Mouse (Mus musculus) liver, postnatal 0 days (tissue): ENCODE results near the gene Cd38. TPM values are rescaled to one million over a fixed set of nuclear protein-coding genes. Genes with fewer than 3 reads are reported as not detected.

ENCODE experiments used
- ATAC-seq: fragments of 200-750 bp; cut with Nextera tagmentation; 2 replicates; pipeline ENCODE4 v1.8.0; 2017; ENCODE audit warnings: mild to moderate bottlenecking, moderate library complexity
- DNase-seq: peaks from one replicate; pipeline ENCODE4 v3.0.0-alpha.2; 2016
- H3K27ac ChIP-seq: fragments of 300-500 bp; sonication (generic); 2 replicates; pipeline ENCODE4 v1.5.1; 2014; ENCODE audit warnings: antibody characterized with exemption, moderate library complexity, mild to moderate bottlenecking, low read depth
- H3K27me3 ChIP-seq: fragments of 300-500 bp; sonication (generic); 2 replicates; pipeline ENCODE4 v1.6.1; 2014; ENCODE audit warnings: low read length, control low read depth, mixed read lengths; ENCODE audit not compliant: insufficient read depth
- H3K36me3 ChIP-seq: fragments of 300-500 bp; sonication (generic); replicated peaks from 2 replicates; pipeline ENCODE4 v1.6.1; 2014; ENCODE audit warnings: mild to moderate bottlenecking, control low read depth, low read length, moderate library complexity, mixed read lengths; ENCODE audit not compliant: insufficient read depth
- H3K4me1 ChIP-seq: fragments of 300-500 bp; sonication (generic); 2 replicates; pipeline ENCODE4 v1.6.1; 2014; ENCODE audit warnings: antibody characterized with exemption, mild to moderate bottlenecking, control low read depth; ENCODE audit not compliant: insufficient read depth
- H3K4me2 ChIP-seq: fragments of 300-500 bp; sonication (generic); 2 replicates; pipeline ENCODE4 v1.6.1; 2014; ENCODE audit warnings: low read depth, mild to moderate bottlenecking, low read length, moderate library complexity, mixed read lengths
- H3K4me3 ChIP-seq: fragments of 300-500 bp; sonication (generic); 2 replicates; pipeline ENCODE4 v1.5.1; 2014; ENCODE audit warnings: low read depth, low read length
- H3K9ac ChIP-seq: fragments of 300-500 bp; sonication (generic); replicated peaks from 2 replicates; pipeline ENCODE4 v1.6.1; 2014; ENCODE audit warnings: mild to moderate bottlenecking, moderate library complexity
- H3K9me3 ChIP-seq: fragments of 300-500 bp; sonication (generic); 2 replicates; pipeline ENCODE4 v1.6.1; 2016; ENCODE audit warnings: mild to moderate bottlenecking, control low read depth, low read length, mixed read lengths
- CTCF ChIP-seq: sonication (generic); IDR thresholded peaks from 2 replicates; pipeline ENCODE4 v1.5.1; 2016; ENCODE audit warnings: antibody characterized with exemption, low read depth
- EP300 ChIP-seq: IDR thresholded peaks from 2 replicates; pipeline ENCODE4 v1.6.1; 2016; ENCODE audit warnings: antibody characterized with exemption, low read depth, mild to moderate bottlenecking
- WGBS: fragments of 180-500 bp; shearing (Covaris S2); extraction: QIAGEN DNeasy Blood & Tissue Kit; methylation state at CpG from one replicate; pipeline ENCODE4 v1.1.7; 2014; ENCODE audit not compliant: insufficient replicate concordance; 5-methylcytosine and 5-hydroxymethylcytosine counted together
- polyA plus RNA-seq: library from polyadenylated mRNA; unstranded; fragments of >200 nt; fragmentation: Nextera tagmentation; extraction: Ambion mirVana; gene quantifications from 2 replicates; pipeline ENCODE4 v1.2.1, GENCODE M21; 2015

Gene Cd38
- polyA plus RNA-seq, 1 experiment from 2014 or later = 20.5 TPM

DNA sequence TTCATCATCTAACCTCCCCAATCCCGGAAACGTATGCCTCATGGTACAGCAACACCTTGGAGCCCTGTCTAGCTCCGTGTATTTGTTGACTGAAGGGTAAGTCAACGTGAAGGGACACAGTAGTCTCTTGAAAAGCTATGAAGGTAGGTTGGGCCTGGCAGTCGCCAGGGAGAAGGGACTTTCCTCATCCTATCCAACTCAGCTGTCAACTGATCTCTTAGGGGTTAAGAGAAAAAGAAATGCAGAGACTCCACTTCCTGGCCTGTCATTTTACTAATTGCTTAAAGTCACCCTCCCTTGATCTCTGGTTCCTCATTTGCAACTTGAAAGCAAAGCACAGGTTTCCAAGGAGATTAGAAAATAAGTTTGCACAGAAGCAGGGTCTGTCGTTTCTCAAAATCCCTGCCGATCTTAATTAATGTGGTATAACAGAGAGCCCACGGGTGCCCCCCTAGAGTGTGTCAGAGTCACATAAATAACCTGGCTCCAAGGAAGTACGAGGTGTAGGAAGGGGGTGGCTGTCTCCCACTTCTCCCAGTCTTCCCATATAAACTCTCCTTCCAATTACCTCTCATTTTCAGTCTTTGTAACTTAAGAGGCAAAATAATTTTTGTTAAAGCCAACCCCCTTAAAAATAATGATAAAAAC, 79.1 kb downstream of the Cd38 start:
- 28% methylated on average over 9 of the region's 9 CpGs for WGBS

DNA sequence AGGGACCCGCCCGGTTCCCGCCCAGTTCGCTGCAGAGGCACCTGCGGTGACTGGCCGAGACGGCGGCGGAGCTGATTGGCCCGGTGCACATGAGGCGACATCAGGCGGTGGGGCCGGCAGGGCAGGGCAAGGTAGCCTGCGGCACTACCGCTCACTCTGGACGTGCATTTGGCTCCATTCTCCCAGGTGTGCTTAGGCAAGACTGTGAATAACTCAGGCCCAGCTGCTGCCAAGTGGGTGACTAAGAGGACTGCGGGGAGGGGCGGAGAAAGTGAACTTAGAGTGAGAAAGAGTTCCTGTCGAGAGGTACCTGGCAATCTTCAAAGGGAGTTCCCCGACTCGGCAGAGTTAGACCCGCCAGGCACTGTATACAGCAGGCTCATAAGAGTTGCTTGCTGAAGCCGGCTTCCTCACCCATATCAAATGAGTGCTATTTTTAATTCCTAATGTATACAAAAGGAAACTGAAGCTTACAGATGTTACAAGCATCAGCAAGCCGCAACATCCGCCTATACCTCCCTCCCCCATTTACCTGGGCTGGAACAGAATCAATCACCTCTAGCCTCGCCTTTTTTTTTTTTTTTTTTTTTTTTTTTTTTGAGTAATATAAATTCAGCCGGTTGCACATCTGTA, 79.9 kb downstream of the Cd38 start:
- peak overlapping the region; percentile 75; the same call in 1 of the 2 replicates for H3K27ac ChIP-seq
- peak overlapping the region; percentile 22 for H3K4me3 ChIP-seq
- ATAC-seq (peak; percentile 96), DNase-seq (peak; percentile 74)
- under 1% methylated on average over 27 of the region's 27 CpGs for WGBS
- H3K4me2 ChIP-seq = peak overlapping the region; percentile 73
- H3K27me3 ChIP-seq = no peaks in the 10 kb centered on the region
- no peaks in the 10 kb centered on the region for H3K36me3 ChIP-seq
- no peak overlapping the region for H3K9ac ChIP-seq
- H3K4me1 ChIP-seq = peaks cover 13% of the 10 kb centered on the region
- TF ChIP-seq EP300 (no peak), CTCF (peak; percentile 5; the same call in 1 of the 2 replicates)
- no peaks in the 10 kb centered on the region for H3K9me3 ChIP-seq

More for the DNA sequence above, 79.1 kb downstream of the Cd38 start:
- H3K27me3 ChIP-seq = no peaks in the 10 kb centered on the region
- no peak for ATAC-seq
- no peaks in the 10 kb centered on the region for H3K9me3 ChIP-seq
- H3K4me1 ChIP-seq = peaks cover 13% of the 10 kb centered on the region
- no peak overlapping the region for H3K9ac ChIP-seq
- TF ChIP-seq CTCF = no peak
- no peak for TF ChIP-seq EP300
- H3K4me3 ChIP-seq = no peak overlapping the region
- no peak overlapping the region for H3K27ac ChIP-seq
- peak overlapping the region; percentile 73 for H3K4me2 ChIP-seq
- H3K36me3 ChIP-seq = no peaks in the 10 kb centered on the region
- no peak for DNase-seq

DNA sequence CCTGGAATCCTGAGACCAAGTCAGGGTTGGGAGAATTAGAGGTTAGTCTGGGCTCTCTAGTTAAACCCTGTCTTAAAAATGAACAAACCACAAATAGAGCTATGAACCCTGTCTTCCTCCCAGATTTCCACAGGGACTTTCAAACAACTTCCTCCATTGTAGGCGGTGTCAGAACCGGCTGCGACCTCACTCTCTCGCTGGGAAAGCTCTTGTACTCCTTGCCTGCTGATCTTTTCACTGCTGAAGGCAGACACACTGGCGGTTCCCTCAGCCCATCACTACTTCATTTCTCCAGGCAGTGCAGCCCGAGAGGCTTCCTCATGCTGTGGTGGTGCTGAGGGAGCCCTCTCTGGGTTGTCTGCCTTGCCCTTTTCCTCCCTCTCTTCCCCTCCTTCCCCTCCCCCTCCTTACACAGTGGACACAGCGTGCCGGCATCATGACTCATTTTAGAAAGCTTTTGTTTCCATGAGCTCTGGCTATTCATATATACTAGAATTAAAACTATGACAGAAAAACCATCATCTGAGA, 80.5 kb downstream of the Cd38 start:
- ATAC-seq = 0 out of 2 replicates have a peak, but pooled peaks have one; percentile 28
- H3K27me3 ChIP-seq = no peaks in the 10 kb centered on the region
- peaks cover 13% of the 10 kb centered on the region for H3K4me1 ChIP-seq
- no peak overlapping the region for H3K9ac ChIP-seq
- no peaks in the 10 kb centered on the region for H3K9me3 ChIP-seq
- TF ChIP-seq CTCF (no peak), EP300 (no peak)
- H3K27ac ChIP-seq = peak overlapping the region; percentile 75; the same call in 1 of the 2 replicates
- H3K4me2 ChIP-seq = peak overlapping the region; percentile 73
- H3K4me3 ChIP-seq = peak overlapping the region; percentile 22; the same call in 1 of the 2 replicates
- WGBS = 4% methylated on average over 8 of the region's 8 CpGs
- no peaks in the 10 kb centered on the region for H3K36me3 ChIP-seq
- peak; percentile 24 for DNase-seq

DNA sequence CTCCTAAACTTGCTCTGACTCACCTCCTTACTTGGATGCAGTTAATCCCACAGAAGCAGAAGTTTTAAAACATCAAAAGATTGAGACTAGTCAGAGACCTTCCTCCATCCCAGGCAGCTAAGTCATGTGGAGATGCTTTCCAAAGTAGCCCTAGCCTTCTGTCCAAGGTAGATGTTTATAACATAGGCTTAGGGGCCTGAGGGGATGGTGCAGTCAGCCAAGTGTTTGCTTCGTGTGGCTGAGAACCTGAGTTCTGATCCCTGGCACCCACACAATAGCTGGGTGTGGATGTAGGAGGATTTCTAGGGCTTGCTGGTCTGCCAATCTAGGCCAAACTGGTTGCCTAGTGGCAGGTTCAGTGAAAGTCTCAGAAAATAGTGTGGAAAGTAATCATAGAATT, 84.9 kb downstream of the Cd38 start:
- H3K9me3 ChIP-seq = no peaks in the 10 kb centered on the region
- no peak for DNase-seq
- H3K36me3 ChIP-seq = no peaks in the 10 kb centered on the region
- WGBS = 78% methylated on average over 1 of the region's 1 CpGs
- H3K4me3 ChIP-seq = no peak overlapping the region
- H3K4me2 ChIP-seq = no peak overlapping the region
- H3K27me3 ChIP-seq = no peaks in the 10 kb centered on the region
- TF ChIP-seq CTCF (no peak), EP300 (no peak)
- ATAC-seq = no peak
- no peak overlapping the region for H3K9ac ChIP-seq
- no peak overlapping the region for H3K27ac ChIP-seq
- peaks cover 4% of the 10 kb centered on the region for H3K4me1 ChIP-seq

DNA sequence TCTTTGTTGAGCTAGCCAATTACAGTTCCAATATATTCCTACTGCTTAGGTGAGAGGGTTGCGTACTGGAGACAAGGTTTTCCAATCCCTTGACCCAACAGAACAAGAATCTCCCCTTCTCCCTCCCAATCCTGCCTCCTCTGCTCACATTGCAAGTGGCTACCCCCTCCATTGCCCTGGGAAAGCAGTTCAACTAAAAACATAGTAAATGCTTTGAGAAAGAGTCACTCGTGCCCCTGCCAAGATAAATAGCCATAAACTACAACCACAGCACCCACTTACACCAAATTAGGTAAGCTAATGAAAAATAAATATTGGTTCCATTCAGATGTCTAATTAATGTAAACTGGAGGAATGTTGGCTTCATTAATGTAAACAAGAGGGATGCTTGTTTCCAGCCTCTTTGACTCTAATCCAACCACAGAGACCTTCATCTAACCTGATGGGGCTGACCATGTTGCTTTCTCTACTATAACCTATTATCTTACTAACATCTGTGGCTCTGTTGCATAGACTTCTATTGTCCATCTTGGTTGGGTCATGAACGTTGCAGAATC, 91.6 kb downstream of the Cd38 start:
- TF ChIP-seq EP300 (no peak), CTCF (no peak)
- no peaks in the 10 kb centered on the region for H3K9me3 ChIP-seq
- H3K4me3 ChIP-seq = no peak overlapping the region
- H3K36me3 ChIP-seq = no peaks in the 10 kb centered on the region
- no peak overlapping the region for H3K27ac ChIP-seq
- DNase-seq (no peak), ATAC-seq (no peak)
- no peak overlapping the region for H3K4me2 ChIP-seq
- WGBS = 82% methylated on average over 3 of the region's 3 CpGs
- no peak overlapping the region for H3K9ac ChIP-seq
- no peaks in the 10 kb centered on the region for H3K27me3 ChIP-seq
- no peaks in the 10 kb centered on the region for H3K4me1 ChIP-seq

DNA sequence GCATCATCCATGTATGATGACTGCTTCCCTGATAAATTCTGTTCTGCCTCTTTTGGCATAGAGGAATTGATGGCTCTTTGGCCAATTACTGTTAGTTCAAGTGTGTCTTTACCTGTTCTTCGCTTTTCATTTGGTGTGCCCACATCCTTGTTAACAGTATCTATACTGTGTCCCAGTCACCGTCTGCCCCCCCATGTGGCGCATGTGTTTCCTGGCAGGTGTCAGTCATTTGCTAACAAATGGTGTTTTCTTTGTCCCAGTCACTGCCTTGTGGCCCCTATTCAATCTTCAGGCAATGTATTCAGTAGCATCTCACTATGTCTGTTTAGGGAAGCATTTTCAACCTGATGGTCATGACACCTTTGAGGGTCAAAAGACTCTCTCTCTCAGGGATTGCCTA, 92.7 kb downstream of the Cd38 start:
- H3K4me1 ChIP-seq = no peaks in the 10 kb centered on the region
- no peak overlapping the region for H3K4me3 ChIP-seq
- H3K9me3 ChIP-seq = no peaks in the 10 kb centered on the region
- no peak overlapping the region for H3K4me2 ChIP-seq
- DNase-seq (no peak), ATAC-seq (no peak)
- H3K27ac ChIP-seq = no peak overlapping the region
- H3K36me3 ChIP-seq = no peaks in the 10 kb centered on the region
- no peaks in the 10 kb centered on the region for H3K27me3 ChIP-seq
- TF ChIP-seq EP300 (no peak), CTCF (no peak)
- 78% methylated on average over 3 of the region's 3 CpGs for WGBS
- H3K9ac ChIP-seq = no peak overlapping the region

Other genes with a start within 250 kb of the Cd38 start
- gene Cc2d2a, start 206.2 kb upstream of the Cd38 start, polyA plus RNA-seq = 0.82 and 1.00 TPM in 2 replicates
- gene Bst1, start 49.7 kb upstream of the Cd38 start, polyA plus RNA-seq = 3.1 TPM in 2 replicates
- 15.9 and 16.5 TPM in 2 replicates for gene Fbxl5, start 46.9 kb upstream of the Cd38 start, polyA plus RNA-seq
- gene Gm7879, start 44.6 kb downstream of the Cd38 start, polyA plus RNA-seq = 0.51 TPM in 1 of 2 replicates, not detected in the other
- gene Fgfbp1, start 113.2 kb downstream of the Cd38 start, polyA plus RNA-seq = 1.1 and 1.9 TPM in 2 replicates
- 9.4 and 9.7 TPM in 2 replicates for gene Prom1, start 233.5 kb downstream of the Cd38 start, polyA plus RNA-seq